Mouse (Mus musculus) adipose tissue, adult 10 weeks (tissue): ENCODE data around the gene Pramef25. TPM values are rescaled to one million over a fixed set of nuclear protein-coding genes. Genes with fewer than 3 reads are reported as not detected.

Experiments used
- polyA plus RNA-seq: library from polyadenylated mRNA; stranded (reverse); fragments of 350-450 nt; fragmentation: Illumina TruSeq; extraction: RNeasy Lipid Tissue Mini Kit (QIAGEN cat#74804); gene quantifications from one replicate; pipeline ENCODE4 v1.2.3, GENCODE M21; 2014; ENCODE audit warnings: low read depth, low replicate concordance

Pramef25 gene
- polyA plus RNA-seq = not detected

GRCm38 (mm10) chr4:143950916-143951315 lies at the start of gene Pramef25:
Gene Pramef25, minus strand, starts transcription at chr4:143951016.

GRCm38 (mm10) chr4:143994269-143994668 lies 43.5 kb upstream of the Pramef25 start, which contains the start of gene Pramef17:
Gene Pramef17, minus strand, starts transcription at chr4:143994369.

GRCm38 (mm10) chr4:143966850-143967249 lies 16.0 kb upstream of the Pramef25 start, which contains the start of gene Gm13101:
Gene Gm13101, minus strand, starts transcription at chr4:143966950.

GRCm38 (mm10) chr4:143900280-143900679 lies 50.5 kb downstream of the Pramef25 start, which contains the start of gene Pramef6:
Gene Pramef6, minus strand, starts transcription at chr4:143900380.

Other genes with a start within 250 kb of the Pramef25 start
- not detected for gene Gm13089, start 248.3 kb downstream of the Pramef25 start, polyA plus RNA-seq
- not detected for gene Gm13078, start 231.6 kb downstream of the Pramef25 start, polyA plus RNA-seq
- gene Gm13023, start 161.7 kb downstream of the Pramef25 start, polyA plus RNA-seq = not detected
- not detected for gene Gm13084, start 134.9 kb downstream of the Pramef25 start, polyA plus RNA-seq
- not detected for gene Gm13103, start 104.5 kb downstream of the Pramef25 start, polyA plus RNA-seq
- not detected for gene Pramef6, start 50.6 kb downstream of the Pramef25 start, polyA plus RNA-seq
- not detected for gene Gm13101, start 15.9 kb upstream of the Pramef25 start, polyA plus RNA-seq
- gene Pramef17, start 43.4 kb upstream of the Pramef25 start, polyA plus RNA-seq = not detected
- gene Pramel4, start 108.1 kb upstream of the Pramef25 start, polyA plus RNA-seq = not detected
- gene Gm13102, start 155.5 kb upstream of the Pramef25 start, polyA plus RNA-seq = not detected
- gene Oog3, start 211.6 kb upstream of the Pramef25 start, polyA plus RNA-seq = not detected
- gene Oog2, start 239.7 kb upstream of the Pramef25 start, polyA plus RNA-seq = not detected